Mouse (Mus musculus) CD8-positive naive resting alpha-beta T cell, adult 2 months (primary cell): ENCODE measurements around the gene Slc39a3.
"Not testable (repeated sequence)": the region's sequence is repeated elsewhere in the genome, so short reads cannot be mapped to it uniquely, and the experiment has no call there.

Experiments used
- DNase-seq, 2 experiments: peaks; one replicate each; pipeline ENCODE4 v3.0.0; 2022; ENCODE audit warnings: low read depth in 2 of 2, low spot score in 2 of 2

The Slc39a3 gene

GRCm38 (mm10) chr10:81010851-81011250, 26.4 kb downstream of the Slc39a3 start:
- DNase-seq, result no peak

GRCm38 (mm10) chr10:81007240-81007639, 30.0 kb downstream of the Slc39a3 start:
- no peak for DNase-seq

GRCm38 (mm10) chr10:81006005-81006677, 31.1 kb downstream of the Slc39a3 start:
- no peak for DNase-seq

- DNase-seq, result no peak
Measured at GRCm38 (mm10) chr10:81001161-81001560, 36.1 kb downstream of the Slc39a3 start.

- no peak for DNase-seq
Measured at GRCm38 (mm10) chr10:81000197-81001062, 36.8 kb downstream of the Slc39a3 start.

GRCm38 (mm10) chr10:80999362-81000196, 37.6 kb downstream of the Slc39a3 start:
- DNase-seq, result peak; percentile 82 to 91

GRCm38 (mm10) chr10:80998778-80999177, 38.4 kb downstream of the Slc39a3 start:
- DNase-seq, result no peak

- no peak for DNase-seq
Measured at GRCm38 (mm10) chr10:80998021-80998420, 39.2 kb downstream of the Slc39a3 start.

GRCm38 (mm10) chr10:80997332-80997731, 39.9 kb downstream of the Slc39a3 start:
- no peak for DNase-seq

GRCm38 (mm10) chr10:80996501-80996900, 40.7 kb downstream of the Slc39a3 start:
- no peak for DNase-seq

- DNase-seq, result peak; percentile 73 to 81
Measured at GRCm38 (mm10) chr10:80995091-80995632, 42.1 kb downstream of the Slc39a3 start.

- no peak for DNase-seq
Measured at GRCm38 (mm10) chr10:80994621-80995020, 42.6 kb downstream of the Slc39a3 start.

GRCm38 (mm10) chr10:80993276-80993675, 44.0 kb downstream of the Slc39a3 start:
- DNase-seq, result no peak

GRCm38 (mm10) chr10:80991945-80992344, 45.3 kb downstream of the Slc39a3 start:
- no peak for DNase-seq

GRCm38 (mm10) chr10:80991007-80991406, 46.2 kb downstream of the Slc39a3 start:
- peak in 1 of 2 experiments; percentile 37 for DNase-seq

- DNase-seq, result no peak
Measured at GRCm38 (mm10) chr10:80990406-80990805, 46.8 kb downstream of the Slc39a3 start.

- DNase-seq, result not testable (repeated sequence)
Measured at GRCm38 (mm10) chr10:80989854-80990253, 47.4 kb downstream of the Slc39a3 start.

- DNase-seq, result peak in 1 of 2 experiments; percentile 25
Measured at GRCm38 (mm10) chr10:80989446-80989845, 47.8 kb downstream of the Slc39a3 start.

- DNase-seq, result peak; percentile 61 to 70
Measured at GRCm38 (mm10) chr10:80987709-80988441, 49.4 kb downstream of the Slc39a3 start.

- DNase-seq, result no peak
Measured at GRCm38 (mm10) chr10:80986754-80987153, 50.5 kb downstream of the Slc39a3 start.
